ENCODE assay signal across 8 mouse cellular contexts in genomic region chrX:106186713-106187649, GRCm38 (mm10). TPM values are rescaled to one million over a fixed set of nuclear protein-coding genes. Genes with fewer than 3 reads are reported as not detected.
DNase-seq lines count a peak whose midpoint lies in the region; ATAC-seq lines count a peak whose summit lies in the region.

Gene Pgk1 (plus strand): TSS chrX:106187100.

- DNase-seq in NIH3T3 (ENCODE audit: low read depth) = peak; percentile 94
- peak; percentile 92 for DNase-seq in cerebellum, postnatal 10 days
- peak; percentile 86 to 93 for DNase-seq in frontal cortex, postnatal 10 days (ENCODE audit: low spot score in 2 of 2)
- peak; percentile 81 to 92 for DNase-seq in layer of hippocampus, postnatal 14 days (ENCODE audit: low spot score in 2 of 2)
- peak; percentile 89 for DNase-seq in lung, postnatal 14 days
- peak; percentile 89 for DNase-seq in retina, adult 2 months (ENCODE audit: low read depth, low spot score)
- peak; percentile 87 to 92 for DNase-seq in thymus, postnatal 36 days

- ATAC-seq in hindbrain, embryonic 12.5 days (ENCODE audit: low FRiP score) = peak; percentile 98

- no peaks in the 10 kb centered on the region for H3K9me3 ChIP-seq in hindbrain, embryonic 12.5 days (replicated peaks)

- H3K9ac ChIP-seq in hindbrain, embryonic 12.5 days = peak within 1 kb of the TSS; percentile 53

- 16% methylated on average over 53 of the region's 55 CpGs for WGBS in hindbrain, embryonic 12.5 days

- H3K4me3 ChIP-seq in hindbrain, embryonic 12.5 days = peak within 1 kb of the TSS; percentile 47

- peaks cover 12% of the 10 kb centered on the region for H3K4me1 ChIP-seq in hindbrain, embryonic 12.5 days

- peak within 1 kb of the TSS; percentile 88 for H3K27ac ChIP-seq in hindbrain, embryonic 12.5 days

- no peaks in the 10 kb centered on the region for H3K36me3 ChIP-seq in hindbrain, embryonic 12.5 days

- H3K27me3 ChIP-seq in hindbrain, embryonic 12.5 days = no peaks in the 10 kb centered on the region

- H3K4me2 ChIP-seq in hindbrain, embryonic 12.5 days (replicated peaks) = peak within 1 kb of the TSS; percentile 67

RNA-seq across cellular contexts. Expression of gene Pgk1, which starts in this region (rescaled TPM):
- polyA plus RNA-seq in hindbrain, embryonic 12.5 days (2016; fragmentation: Nextera tagmentation; extraction: Ambion mirVana) = 290 and 293 TPM in 2 replicates
- total RNA-seq in layer of hippocampus, postnatal 14 days (2021) = 100 to 1,000 TPM; 416 to 450 TPM

Comparison
In these comparisons a context has a peak if more than half of its experiments do, and no peak if none do; other contexts are left out.
1. Peak in every context shown above with its lines: DNase-seq, ATAC-seq, H3K4me3 ChIP-seq and H3K27ac ChIP-seq.